Mouse (Mus musculus) lung, adult 2 months (tissue): ENCODE data around the gene Arhgap23.

Source experiments
- CTCF ChIP-seq: fragments of 200-500 bp; IDR thresholded peaks from 2 replicates; pipeline ENCODE4 v1.5.1; 2011; ENCODE audit warnings: mild to moderate bottlenecking, low read length, control low read depth; ENCODE audit not compliant: insufficient read depth
- POLR2A ChIP-seq: fragments of 200-500 bp; IDR thresholded peaks from 2 replicates; pipeline ENCODE4 v1.6.1; 2011; ENCODE audit warnings: low read depth, mild to moderate bottlenecking, control low read depth, low read length, borderline replicate concordance; ENCODE audit errors: extremely low read depth

- TF ChIP-seq CTCF (no peak), POLR2A (no peak)
Measured at GRCm38 (mm10) chr11:97434121-97434520, 18.8 kb downstream of the Arhgap23 start.
